Mouse (Mus musculus): ENCODE measurements around the gene Anapc7.
"Not testable (repeated sequence)": the region's sequence is repeated elsewhere in the genome, so short reads cannot be mapped to it uniquely, and the experiment has no call there.

The Anapc7 gene

GRCm38 (mm10) chr5:122451324-122451723, 29.8 kb downstream of the Anapc7 start:
- no peak for DNase-seq (ENCODE audit: low spot score in 2 of 2)

GRCm38 (mm10) chr5:122452194-122452593, 30.7 kb downstream of the Anapc7 start:
- no peak for DNase-seq (ENCODE audit: low spot score in 2 of 2)

GRCm38 (mm10) chr5:122453188-122453587, 31.7 kb downstream of the Anapc7 start:
- DNase-seq (ENCODE audit: low spot score in 2 of 2), result no peak

GRCm38 (mm10) chr5:122454442-122454841, 32.9 kb downstream of the Anapc7 start:
- DNase-seq (ENCODE audit: low spot score in 2 of 2), result no peak

- no peak for DNase-seq (ENCODE audit: low spot score in 2 of 2)
Measured at GRCm38 (mm10) chr5:122454883-122455282, 33.4 kb downstream of the Anapc7 start.

- DNase-seq (ENCODE audit: low spot score in 2 of 2), result no peak
Measured at GRCm38 (mm10) chr5:122455584-122455983, 34.1 kb downstream of the Anapc7 start.

- DNase-seq (ENCODE audit: low spot score in 2 of 2), result not testable (repeated sequence)
Measured at GRCm38 (mm10) chr5:122457054-122457453, 35.6 kb downstream of the Anapc7 start.

- DNase-seq (ENCODE audit: low spot score in 2 of 2), result no peak
Measured at GRCm38 (mm10) chr5:122458066-122458465, 36.6 kb downstream of the Anapc7 start.

GRCm38 (mm10) chr5:122459335-122459734, 37.8 kb downstream of the Anapc7 start:
- no peak for DNase-seq (ENCODE audit: low spot score in 2 of 2)

- no peak for DNase-seq (ENCODE audit: low spot score in 2 of 2)
Measured at GRCm38 (mm10) chr5:122460656-122461055, 39.2 kb downstream of the Anapc7 start.

GRCm38 (mm10) chr5:122461431-122461830, 39.9 kb downstream of the Anapc7 start:
- DNase-seq (ENCODE audit: low spot score in 2 of 2), result no peak

- no peak for DNase-seq (ENCODE audit: low spot score in 2 of 2)
Measured at GRCm38 (mm10) chr5:122471658-122472057, 50.2 kb downstream of the Anapc7 start.

- no peak for DNase-seq (ENCODE audit: low spot score in 2 of 2)
Measured at GRCm38 (mm10) chr5:122474643-122475363, 53.3 kb downstream of the Anapc7 start.

- DNase-seq (ENCODE audit: low spot score in 2 of 2), result no peak
Measured at GRCm38 (mm10) chr5:122476078-122476477, 54.6 kb downstream of the Anapc7 start.

GRCm38 (mm10) chr5:122477492-122477891, 56.0 kb downstream of the Anapc7 start:
- no peak for DNase-seq (ENCODE audit: low spot score in 2 of 2)

GRCm38 (mm10) chr5:122479131-122479530, 57.6 kb downstream of the Anapc7 start:
- no peak for DNase-seq (ENCODE audit: low spot score in 2 of 2)

- DNase-seq (ENCODE audit: low spot score in 2 of 2), result no peak
Measured at GRCm38 (mm10) chr5:122481844-122482243, 60.4 kb downstream of the Anapc7 start.

GRCm38 (mm10) chr5:122482733-122483391, 61.4 kb downstream of the Anapc7 start:
- DNase-seq (ENCODE audit: low spot score in 2 of 2), result no peak

GRCm38 (mm10) chr5:122486243-122486642, 64.8 kb downstream of the Anapc7 start:
- not testable (repeated sequence) for DNase-seq (ENCODE audit: low spot score in 2 of 2)

- DNase-seq (ENCODE audit: low spot score in 2 of 2), result no peak
Measured at GRCm38 (mm10) chr5:122487825-122488224, 66.3 kb downstream of the Anapc7 start.

GRCm38 (mm10) chr5:122490148-122490547, 68.7 kb downstream of the Anapc7 start:
- no peak for DNase-seq (ENCODE audit: low spot score in 2 of 2)

GRCm38 (mm10) chr5:122491385-122491784, 69.9 kb downstream of the Anapc7 start:
- no peak for DNase-seq (ENCODE audit: low spot score in 2 of 2)

GRCm38 (mm10) chr5:122493035-122493434, 71.5 kb downstream of the Anapc7 start:
- DNase-seq (ENCODE audit: low spot score in 2 of 2), result no peak
